Mouse (Mus musculus) testis, adult 2 months (tissue): ENCODE data around the gene Ehmt2.

Experiments used
- CTCF ChIP-seq: fragments of 200-500 bp; IDR thresholded peaks from 2 replicates; pipeline ENCODE4 v1.5.1; 2012; ENCODE audit warnings: low read depth, mild to moderate bottlenecking, inconsistent platforms, low read length, moderate library complexity; ENCODE audit not compliant: control insufficient read depth, insufficient read depth, insufficient replicate concordance
- POLR2A ChIP-seq: fragments of 200-500 bp; IDR thresholded peaks from 2 replicates; pipeline ENCODE4 v1.6.1; 2012; ENCODE audit warnings: low read depth, mild to moderate bottlenecking, inconsistent platforms, low read length, moderate library complexity; ENCODE audit not compliant: control insufficient read depth

DNA sequence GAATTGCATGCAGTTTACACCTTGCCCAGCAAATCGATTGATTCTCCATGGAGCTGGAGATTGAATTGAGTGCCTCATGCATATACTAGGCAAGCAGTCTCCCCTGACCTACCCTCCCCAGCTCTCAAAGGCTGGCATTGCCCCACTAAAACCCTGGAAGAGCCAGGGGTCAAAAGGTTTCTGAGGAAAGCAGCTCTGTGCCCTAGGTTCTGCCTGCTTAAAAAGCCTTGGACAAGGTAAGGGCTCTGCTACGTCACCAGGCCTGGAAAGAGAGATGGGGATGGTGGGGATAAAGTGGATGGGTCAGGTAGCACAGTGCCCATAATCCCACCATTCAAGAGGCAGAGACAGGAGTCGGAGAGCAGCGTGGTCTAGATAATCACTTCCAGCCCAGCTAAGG, 56.6 kb downstream of the Ehmt2 start:
- TF ChIP-seq CTCF: no peak
- no peak for TF ChIP-seq POLR2A
